Mouse (Mus musculus) spleen, adult 12 weeks (tissue): ENCODE measurements at regions not wholly inside any gene's neighbourhood (a gene's known extent, or its start where the extent isn't known, plus 50 kb on each side); places are given as distances from the start of the nearest gene placed in this dataset.

Experiments used
- DNase-seq: peaks from one replicate; pipeline ENCODE4 v3.0.0; 2022; ENCODE audit warnings: low spot score

DNA sequence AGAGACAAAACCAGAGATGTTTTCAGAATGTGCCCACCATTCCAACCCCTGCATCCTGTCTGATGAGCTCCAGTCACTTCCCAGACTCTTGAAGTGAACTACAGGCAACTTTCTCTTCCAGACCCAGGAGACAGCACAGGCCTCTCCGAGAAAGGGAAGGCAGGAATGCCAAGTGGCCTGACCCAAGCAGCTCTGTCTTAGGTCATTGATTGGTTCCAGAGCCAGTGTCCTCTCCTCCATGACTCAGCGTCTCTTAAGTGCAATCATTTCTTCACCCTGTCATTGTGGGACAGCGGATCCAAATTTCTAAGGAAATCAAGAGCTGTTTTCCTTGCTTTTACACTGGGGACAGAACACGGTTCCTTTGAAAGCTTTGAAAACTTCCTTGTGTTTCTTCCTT, 329.2 kb upstream of the Nfe2l3 start:
- DNase-seq, result no peak

DNA sequence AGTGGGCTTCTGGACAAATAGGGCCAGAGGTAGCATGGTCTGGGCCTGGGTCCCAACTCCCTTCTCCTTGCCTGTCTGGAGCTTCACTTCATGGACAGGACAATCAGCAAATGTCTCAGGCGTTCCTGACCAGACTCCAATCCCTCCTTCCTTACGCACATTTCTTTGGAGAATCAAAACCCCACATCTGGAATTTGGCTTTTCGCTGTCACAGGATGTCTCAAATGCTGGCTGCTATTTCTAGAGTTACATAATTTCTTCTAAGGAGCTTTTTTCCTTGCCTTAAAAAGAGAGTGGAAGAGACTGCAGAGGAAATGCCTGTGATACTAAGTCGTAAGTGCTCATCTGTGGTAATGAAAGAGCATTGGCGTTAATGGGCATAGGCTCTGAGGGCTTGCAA, 328.1 kb upstream of the Nfe2l3 start:
- no peak for DNase-seq

DNA sequence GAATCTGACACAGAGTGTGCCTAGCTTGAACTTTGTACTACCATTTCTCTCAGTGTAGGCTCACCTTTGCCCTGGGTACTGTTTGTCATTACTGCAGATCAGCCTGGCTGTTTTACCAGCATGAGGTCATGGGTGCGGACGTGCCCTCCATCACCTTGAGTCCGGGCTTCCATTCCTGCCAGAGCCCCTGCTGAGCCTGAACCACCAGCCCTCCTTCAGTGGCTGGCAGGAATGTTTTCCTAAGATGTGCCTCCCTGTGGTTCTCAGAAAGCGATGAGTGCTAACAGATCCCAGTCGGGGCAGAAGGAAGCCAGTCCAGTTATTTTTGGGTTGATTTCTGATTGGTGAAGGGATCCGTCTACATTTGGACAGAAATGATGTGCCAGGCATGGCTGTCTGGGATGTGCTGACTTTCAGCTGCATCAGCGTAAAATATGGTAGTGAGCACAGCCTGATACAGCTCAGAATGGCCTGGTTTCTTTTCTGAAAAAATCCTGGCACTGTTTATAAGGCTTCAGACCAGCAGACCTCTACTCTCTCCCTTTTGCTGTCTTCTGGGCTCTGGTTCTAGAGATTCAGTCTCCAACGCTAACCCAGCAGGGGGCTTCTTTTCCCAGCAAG, 324.0 kb upstream of the Nfe2l3 start:
- no peak for DNase-seq

DNA sequence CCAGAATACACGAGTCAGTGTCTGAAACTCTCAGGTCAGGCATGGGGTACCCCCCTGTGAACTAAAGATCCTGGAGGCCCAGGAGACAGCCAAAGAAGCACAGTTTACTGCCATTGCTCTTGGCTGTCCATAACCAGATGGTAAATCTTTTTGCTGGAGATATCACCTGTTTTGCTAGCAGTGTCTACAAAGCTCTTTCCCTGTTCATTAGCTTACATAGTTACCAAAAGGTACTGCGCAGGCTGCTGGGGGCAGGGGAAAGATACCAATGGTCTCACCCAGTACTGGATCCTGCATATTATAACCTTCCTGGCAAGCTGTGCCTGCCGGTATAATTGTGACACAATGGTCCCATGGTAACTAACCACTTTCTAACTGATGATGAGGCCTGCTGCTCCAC, 321.9 kb upstream of the Nfe2l3 start:
- DNase-seq, result no peak

DNA sequence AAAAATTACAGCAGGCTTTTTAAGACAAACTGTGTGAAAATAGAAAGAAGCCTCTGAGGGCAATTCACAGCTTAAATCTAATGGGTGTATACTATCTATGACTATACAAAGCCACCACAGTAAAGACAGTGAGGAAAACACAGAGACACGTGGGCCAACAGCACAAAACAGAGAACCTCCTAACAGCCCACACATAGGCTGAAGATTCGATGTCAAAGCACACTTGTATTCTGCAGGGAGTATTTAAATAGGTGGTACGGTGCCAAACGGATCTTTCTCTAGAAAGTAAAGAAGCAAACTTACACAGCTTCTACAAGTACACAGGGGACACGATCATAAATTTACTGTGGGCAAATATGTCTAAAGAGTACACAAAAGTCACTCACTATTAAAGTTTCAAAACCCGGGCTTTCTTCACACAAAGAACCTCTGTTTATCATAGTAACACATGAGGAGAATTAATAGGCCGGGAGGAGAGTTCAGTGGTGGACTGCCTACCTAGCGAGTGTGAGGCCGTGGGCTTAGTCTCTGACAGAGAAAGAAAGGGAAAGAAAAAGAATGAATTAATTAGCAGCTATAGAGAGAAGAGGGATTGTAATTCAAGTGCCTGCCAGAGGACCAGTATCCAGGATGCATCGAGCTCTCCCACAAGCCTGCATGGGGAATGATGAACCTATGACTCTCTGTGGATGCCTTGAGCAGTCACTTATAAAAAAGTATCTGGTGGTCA, 317.7 kb upstream of the Nfe2l3 start:
- no peak for DNase-seq

DNA sequence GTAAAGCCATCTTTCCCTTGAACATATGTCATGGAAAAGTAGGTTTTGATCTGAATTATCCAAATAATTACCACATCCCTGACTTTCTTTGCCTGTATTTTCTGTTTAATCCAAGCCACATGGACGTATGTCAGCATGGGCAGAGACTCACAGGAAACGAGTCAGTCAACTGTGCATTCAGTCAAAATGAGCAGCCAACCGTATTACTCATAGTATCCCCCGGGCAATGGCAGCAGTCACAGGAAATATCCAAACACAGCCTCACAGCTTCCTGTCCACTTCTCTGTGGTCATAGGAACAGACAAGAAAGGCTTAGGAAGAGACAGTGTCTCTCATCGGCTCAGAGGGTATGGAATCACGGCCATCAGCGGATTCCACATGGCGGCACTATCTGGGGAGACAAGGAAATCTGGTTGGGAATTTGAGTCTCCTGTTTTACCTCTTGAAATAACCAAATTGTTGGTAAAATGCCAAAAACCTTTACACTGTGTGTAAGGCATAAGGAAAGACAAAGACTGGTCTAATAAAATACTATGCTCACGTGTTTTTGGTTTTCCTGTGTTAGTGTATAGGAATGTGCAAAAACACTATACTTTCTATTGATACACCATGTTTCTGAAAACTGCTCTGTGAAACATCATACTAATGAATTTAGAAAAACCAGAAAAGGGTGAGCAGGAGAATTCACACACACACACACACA, 313.5 kb upstream of the Nfe2l3 start:
- DNase-seq, result no peak

DNA sequence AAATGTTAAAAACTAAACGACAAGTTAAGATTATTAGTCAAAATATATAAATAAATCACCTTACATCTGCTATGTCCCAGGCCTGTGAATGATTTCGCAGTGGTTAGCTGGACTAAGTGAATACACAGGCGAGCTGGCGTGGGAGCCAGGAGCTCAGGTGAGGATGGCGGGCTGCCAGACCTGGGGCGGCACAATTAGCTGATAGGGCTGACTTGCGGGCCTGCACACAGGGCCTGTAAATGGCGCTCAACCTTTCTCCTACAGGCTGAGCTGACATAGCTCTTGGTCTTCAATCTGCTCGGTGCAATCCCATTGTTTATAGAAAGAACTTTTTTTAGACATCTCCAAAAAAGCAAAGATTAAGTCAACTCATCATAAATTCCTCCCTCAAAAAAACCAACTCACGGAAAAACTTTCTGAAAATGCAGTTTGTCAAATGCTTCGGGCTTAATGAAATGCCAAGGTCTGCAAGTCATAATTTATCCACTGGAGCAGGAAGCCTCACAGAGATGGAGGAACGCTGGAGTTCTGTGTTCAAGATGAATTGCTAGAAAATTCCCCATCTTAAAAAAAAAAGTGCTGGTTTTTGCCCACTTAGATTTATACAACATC, 312.7 kb upstream of the Nfe2l3 start:
- no peak for DNase-seq

DNA sequence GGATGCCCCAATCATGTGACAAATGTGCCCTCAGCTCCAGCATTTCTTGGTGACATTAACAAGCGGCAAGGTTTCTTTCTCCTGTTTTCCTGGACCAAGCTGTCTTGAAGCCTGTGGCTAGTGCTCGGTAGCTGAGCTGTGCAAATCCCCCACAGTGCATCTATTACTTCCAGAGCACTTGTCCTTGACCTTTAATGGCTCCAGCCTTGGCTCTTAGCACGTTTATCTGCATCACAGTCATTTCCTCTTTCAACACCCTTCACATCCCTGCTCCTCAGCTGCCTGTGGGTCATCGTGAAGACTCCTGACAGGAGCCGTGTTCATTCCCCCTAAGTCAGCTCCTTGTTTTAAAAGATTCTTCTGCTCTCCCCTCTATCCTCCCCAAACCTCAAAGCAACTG, 309.5 kb upstream of the Nfe2l3 start:
- DNase-seq, result no peak

DNA sequence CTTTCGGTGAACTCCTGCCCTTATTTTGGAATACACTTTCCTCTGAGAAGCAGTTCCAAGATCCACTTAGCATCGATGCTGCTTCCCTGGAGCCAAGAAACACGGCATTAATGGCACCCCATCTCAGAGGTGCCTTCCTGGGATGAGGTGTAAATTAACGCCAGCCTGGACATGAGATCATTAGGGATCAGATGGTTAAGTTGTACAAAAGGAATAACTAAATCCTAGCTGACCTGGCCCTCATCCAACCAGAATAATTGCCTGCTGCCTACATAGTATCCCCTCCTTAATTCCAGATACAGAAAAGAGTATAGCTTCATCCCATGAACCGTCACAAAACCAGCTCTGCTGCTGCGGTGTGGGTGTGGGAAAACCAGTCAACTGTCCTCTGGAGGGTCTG, 304.6 kb upstream of the Nfe2l3 start:
- no peak for DNase-seq

DNA sequence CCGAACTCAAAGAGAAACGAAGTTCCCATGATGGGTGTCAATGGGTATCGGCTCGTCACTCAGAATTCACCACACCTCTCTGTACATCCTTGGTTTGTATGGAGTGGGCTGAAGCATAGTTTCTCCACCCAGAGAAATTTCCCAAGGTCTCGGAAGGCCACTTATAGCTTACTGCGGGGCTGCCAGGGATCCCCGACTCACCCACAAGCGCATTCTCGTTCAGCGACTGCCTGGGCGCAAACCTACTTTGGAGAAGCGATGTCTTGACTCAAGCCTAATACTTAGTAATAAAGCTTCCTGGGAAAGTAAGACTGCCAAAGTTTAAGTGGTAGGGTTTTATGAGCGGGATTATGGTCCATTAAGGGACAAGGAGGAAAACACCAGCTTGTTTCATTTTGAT, 303.4 kb upstream of the Nfe2l3 start:
- no peak for DNase-seq

DNA sequence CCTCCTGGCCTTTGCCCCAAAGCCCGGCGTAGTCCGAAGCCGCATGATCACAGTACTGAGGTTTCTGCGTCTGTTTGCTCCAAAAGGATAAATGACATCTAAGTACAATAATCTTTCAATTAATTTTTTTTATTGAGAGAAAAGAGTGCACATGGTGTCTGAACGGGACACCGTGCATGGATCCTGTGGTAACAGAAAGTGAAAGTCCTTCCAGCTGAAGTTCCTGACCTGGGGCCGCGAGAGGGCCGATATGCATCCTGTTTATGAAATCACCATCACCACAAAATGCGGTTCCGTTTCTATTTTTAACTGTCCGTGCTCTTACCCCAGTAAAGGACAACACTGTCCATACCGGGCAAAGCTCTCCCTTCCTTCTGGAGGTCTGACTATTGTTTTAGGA, 302.9 kb upstream of the Nfe2l3 start:
- DNase-seq, result no peak

DNA sequence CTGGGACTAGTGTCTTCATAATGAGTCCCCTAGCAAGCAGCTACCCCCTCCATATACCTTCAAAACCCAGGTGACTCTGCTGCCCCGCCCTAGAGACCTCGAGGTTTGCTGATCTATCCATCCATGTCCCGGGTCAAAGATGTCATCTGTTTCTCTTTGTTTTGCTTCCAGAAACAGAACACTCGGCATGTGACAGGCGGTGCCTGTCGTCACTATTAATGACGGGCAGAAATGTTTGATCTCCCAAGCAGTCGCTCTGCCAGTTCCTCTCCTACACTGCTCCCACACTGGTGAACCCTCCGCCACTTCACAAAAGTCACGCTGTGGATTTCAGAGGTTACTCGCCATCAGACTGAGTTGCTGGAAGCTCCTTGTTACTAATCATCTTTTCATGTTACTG, 287.7 kb upstream of the Nfe2l3 start:
- DNase-seq, result no peak

DNA sequence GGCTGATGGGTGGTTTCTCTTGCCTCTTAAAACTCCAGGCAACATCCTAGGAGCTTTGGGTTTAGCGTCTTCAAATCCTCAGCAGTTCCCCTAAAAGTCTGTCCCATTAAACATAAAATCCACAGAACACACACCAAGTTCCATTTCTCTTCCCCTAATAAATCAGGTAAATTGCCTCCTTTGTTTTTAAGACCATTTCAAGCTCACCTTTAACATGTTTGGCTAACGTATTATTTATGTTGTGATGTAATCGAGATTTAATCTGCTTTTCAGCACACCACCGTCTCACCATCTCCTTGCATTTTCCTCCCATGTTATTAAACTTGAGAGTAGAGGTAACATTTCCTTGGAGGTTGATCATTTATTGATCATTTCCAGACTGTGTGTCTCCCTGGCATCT, 286.6 kb upstream of the Nfe2l3 start:
- no peak for DNase-seq

DNA sequence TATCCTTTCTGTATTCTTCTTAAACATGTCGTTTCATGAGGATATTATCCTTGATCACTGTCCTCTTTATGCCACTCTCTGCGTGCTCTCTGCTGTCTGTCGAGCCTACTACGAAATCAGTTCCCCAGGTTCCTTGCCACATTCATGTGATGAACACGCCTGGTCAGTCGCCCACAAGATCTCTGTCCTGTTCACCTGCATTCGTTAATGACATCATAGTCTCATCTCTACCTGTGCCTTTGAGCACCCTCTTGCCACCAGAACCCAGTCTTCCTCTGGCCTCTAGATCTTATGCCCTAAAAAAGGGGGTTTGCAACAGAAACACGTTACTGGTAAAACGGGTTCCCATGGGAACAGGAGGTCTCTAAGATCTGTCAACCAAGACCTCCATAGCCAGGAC, 283.6 kb upstream of the Nfe2l3 start:
- DNase-seq, result no peak

DNA sequence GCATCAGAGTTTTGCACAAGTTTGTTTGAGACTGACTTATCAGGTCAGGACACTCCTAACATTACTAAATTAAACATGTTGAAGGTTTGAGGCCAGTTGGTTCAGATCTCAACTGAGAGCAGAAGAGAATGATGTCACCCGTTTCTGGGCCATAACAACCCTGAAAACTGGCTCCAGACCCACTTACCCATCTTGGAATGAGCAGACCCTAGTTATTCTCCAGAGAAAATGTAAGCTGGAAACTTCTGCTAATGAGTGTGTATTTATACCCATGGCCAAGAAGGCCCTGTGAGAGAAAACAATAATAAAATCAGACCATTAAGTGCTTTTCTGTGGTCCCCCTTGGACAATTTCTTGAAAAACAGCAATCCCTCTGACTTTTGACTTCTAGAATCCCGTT, 282.4 kb upstream of the Nfe2l3 start:
- DNase-seq, result no peak

DNA sequence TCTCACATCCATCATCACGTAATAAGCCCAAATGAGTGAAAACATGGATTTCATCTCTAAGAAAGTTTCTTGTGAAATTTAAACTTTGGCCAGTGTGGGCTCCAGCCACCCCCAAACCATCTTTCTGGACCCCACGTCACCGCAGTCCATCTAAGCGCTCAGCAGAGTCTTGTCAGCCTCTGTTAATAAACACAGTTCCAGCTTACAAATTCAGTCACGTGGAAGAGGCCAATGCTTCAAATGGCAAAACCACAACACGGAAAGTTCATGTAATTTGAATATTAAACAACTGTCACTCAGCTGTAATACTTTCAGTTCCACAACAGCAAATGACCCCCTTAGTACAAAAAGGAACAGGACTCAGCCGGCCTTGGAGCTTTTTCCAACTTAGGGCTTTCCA, 282.0 kb upstream of the Nfe2l3 start:
- DNase-seq, result no peak

DNA sequence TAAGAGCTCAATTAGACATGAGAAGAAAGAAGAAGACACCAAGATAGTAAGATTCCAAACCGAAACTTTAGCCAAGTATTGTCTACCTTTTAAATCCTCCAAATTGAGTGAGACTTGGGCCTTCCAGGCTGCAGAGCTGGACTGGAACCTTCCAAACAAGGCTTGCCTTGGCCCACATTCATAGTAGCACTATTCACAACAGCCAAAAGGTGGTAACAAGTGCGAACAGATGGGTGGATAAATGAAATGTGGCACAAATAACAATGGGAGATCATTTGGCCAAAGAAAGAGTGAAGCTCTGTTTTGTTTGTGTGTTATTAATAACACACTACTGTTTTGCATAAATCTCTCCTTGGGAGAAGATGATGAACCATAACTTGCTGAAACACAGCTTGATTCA, 281.6 kb upstream of the Nfe2l3 start:
- no peak for DNase-seq

DNA sequence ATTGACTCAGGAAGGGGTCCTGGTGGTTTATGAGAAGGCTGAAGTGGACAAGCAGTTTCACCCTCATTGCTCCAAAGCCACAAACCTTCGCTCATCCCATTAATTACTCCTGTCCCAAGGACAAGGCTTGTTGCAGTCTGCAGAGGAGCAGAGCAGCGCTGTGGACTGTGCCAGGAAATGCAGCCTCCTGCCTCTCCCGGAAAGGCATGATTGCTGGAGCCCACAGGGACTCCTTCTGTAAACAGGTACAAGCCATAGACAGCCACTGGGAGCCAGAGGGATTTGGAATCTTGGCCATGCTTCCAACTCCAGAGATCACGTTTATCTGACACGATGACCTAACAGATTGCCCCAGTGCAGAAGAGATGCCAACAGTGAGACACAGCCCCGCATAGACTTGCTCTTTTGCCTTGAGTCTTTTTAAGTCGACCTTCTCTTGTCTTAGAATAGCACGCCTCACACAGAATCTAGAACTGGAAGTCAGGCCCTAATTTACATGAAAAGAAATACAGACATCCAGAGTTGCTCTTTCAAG, 275.6 kb upstream of the Nfe2l3 start:
- DNase-seq, result no peak

DNA sequence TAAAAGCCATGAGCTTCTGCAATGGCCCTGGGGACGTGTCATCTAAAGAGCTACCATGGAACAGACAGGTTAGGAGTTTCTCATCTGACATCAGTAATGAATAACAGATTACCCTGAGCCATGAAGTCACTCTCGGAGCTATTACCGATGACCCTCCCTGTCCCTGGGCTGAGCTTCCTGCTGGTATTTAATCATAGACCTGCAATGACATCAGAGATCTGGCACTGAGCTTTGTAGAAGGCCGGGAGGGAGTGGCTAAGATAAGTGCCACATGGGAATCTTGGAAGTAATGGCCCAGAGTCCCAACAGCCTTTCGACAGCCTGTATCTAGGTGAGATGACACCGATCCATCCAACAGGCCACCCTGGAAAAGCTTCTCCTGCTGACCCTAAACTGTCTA, 271.3 kb upstream of the Nfe2l3 start:
- no peak for DNase-seq

DNA sequence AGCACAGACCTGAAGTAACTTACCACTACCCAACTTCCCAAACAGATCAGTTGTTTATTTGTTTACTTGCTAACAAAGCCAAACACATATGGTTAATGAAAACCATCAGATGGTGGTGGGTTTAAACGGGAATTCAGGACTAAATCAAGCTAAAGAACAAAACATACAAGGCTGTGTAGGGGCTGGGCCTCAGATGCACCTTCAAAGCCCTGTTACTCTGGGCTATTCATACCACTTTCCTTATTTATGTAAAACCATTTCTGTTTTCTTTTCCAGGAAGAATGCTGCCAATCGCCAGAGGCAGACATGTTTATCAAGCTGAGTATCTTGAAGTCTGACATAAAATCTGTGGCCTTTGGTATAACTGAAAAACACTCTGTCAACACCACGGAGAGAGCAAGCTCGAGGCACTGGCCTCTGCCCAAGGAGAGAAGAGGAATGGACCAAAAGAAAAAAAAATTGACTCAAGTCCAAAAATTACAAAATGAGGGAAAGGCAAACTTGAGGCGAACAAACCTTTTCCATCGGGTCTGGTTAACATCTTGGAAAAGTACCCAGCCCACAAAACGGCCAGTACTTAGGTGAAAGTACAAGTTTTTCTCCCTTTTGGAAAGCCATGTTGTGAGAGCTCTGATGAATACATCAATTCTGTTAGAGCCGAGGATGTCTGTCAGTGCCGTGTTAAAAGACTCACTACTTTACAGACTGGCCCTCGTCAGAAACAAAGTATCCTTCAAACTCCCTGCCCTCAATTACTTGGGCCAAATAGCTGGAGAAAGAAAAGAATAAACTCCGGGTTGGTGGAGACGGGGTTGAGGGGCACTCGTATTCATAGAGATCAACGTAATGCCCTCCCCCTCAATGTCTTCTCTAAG, 270.0 kb upstream of the Nfe2l3 start:
- no peak for DNase-seq

DNA sequence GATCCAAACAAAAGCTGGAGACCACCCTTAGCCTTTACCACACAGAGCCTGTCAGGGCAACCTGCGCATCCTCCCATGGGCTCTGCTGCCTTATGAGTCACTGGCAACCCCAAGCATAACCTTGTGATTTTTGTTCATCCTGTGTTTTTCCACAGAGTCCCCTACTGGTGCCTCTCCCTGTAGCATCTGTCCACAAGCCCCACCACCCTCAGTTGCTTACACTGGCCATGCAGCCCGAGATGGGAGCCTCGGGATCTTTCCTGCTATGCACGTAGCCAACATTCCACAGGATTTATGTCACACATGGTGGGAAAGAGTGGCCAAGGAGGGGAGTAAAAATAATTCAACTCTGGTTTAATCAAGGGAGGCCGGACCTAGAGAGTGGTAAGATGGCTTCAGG, 269.2 kb upstream of the Nfe2l3 start:
- no peak for DNase-seq

DNA sequence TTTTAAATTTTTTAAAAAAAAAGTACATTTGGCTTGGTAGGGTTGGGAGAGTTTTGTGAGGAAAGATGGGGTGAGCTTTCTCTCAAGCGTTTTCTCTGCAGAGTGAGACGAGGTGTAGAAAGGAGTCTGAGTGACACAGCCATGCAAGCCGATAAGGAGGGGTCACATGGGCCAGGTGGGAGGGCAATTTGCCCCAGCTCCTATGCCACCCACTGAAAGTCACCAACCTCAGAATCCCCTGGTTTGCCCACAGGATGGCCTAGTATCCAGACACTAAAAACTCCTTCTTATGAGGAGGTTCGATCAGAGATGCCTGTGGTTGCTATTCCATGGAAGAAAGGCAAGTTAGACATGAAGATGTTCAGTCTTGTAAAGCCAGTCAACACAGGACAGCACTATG, 268.6 kb upstream of the Nfe2l3 start:
- no peak for DNase-seq
